Mouse (Mus musculus): ENCODE measurements around the gene Dap. TPM values are rescaled to one million over a fixed set of nuclear protein-coding genes. Genes with fewer than 3 reads are reported as not detected.
A peak's percentile ranks its signal among the peaks of the same experiment; 100 is the strongest.

Gene Dap
- polyA plus RNA-seq, 1 experiment from 2014 or later, result 112 TPM

GRCm38 (mm10) chr15:31253963-31254362, 29.8 kb downstream of the Dap start:
- no peak for ATAC-seq (ENCODE audit: insufficient number of reproducible peaks, low FRiP score, low TSS enrichment, low read depth)
- H3K9ac ChIP-seq, result no peak overlapping the region
- no peaks in the 10 kb centered on the region for H3K36me3 ChIP-seq
- no peaks in the 10 kb centered on the region for H3K9me3 ChIP-seq
- peaks cover 27% of the 10 kb centered on the region for H3K4me1 ChIP-seq
- 78% methylated on average over 4 of the region's 4 CpGs for WGBS
- no peak overlapping the region for H3K4me3 ChIP-seq
- no peaks in the 10 kb centered on the region for H3K27me3 ChIP-seq
- no peak overlapping the region for H3K4me2 ChIP-seq
- peak overlapping the region; percentile 19; the same call in 1 of the 2 replicates for H3K27ac ChIP-seq

DNA sequence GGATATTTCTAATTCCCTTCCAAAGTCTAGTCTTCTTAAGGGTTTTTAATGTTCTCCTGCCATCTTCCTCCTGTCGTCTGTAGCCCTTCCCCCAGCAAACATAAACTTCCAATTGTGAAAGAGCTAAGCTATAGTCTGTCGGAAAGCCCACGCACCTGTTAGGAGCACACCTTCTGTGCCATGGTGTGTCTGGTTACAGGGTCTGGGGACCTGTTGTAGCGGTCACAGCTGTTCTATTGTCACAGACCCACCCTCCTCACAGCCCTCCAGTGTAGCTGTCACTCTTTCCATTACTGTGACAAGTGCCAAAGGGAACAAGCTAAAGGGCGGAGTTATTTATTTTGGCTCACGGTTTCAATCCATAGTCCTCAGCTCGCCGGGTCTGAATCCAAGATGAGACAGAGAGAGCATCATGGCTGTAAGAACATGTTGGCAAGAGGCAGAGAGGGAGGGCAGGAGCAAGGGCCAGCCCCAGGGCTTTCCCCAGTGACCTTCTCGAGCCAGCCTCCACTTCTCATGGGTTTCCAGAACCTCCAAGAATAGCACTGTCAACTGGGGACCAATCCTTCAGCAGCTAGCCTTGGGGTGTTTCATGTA, 30.9 kb downstream of the Dap start:
- H3K9me3 ChIP-seq, result no peaks in the 10 kb centered on the region
- no peak overlapping the region for H3K27ac ChIP-seq
- no peaks in the 10 kb centered on the region for H3K27me3 ChIP-seq
- H3K36me3 ChIP-seq, result no peaks in the 10 kb centered on the region
- 85% methylated on average over 9 of the region's 9 CpGs for WGBS
- H3K9ac ChIP-seq, result no peak overlapping the region
- H3K4me2 ChIP-seq, result no peak overlapping the region
- no peak for ATAC-seq (ENCODE audit: insufficient number of reproducible peaks, low FRiP score, low TSS enrichment, low read depth)
- no peak overlapping the region for H3K4me3 ChIP-seq
- peaks cover 20% of the 10 kb centered on the region for H3K4me1 ChIP-seq

DNA sequence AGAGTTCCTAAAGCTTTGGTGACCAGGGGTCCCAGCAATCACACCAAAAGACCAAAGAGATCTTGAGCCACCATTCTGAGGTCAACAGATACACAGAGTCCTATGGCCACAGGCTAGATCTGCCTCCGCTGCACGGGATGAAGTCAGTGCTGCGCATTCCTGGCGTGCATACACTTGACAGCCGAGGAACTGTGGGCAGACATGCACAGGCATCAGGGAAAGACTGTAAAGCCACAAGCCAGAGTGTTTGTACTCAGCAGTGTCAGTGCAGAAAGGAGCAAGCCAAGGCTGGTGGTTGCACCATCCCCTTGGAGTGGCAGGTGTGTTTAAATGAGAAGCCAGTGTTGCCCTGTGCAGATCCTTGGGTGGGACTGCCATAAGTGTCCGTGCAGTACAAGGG, 31.6 kb downstream of the Dap start:
- Histone ChIP-seq H3K4me1 (peaks cover 13% of the 10 kb centered on the region), H3K4me2 (no peak overlapping the region), H3K27me3 (no peaks in the 10 kb centered on the region), H3K4me3 (no peak overlapping the region), H3K9ac (no peak overlapping the region), H3K36me3 (no peaks in the 10 kb centered on the region), H3K27ac (no peak overlapping the region), H3K9me3 (no peaks in the 10 kb centered on the region)
- no peak for ATAC-seq (ENCODE audit: insufficient number of reproducible peaks, low FRiP score, low TSS enrichment, low read depth)
- WGBS, result 60% methylated on average over 6 of the region's 6 CpGs

GRCm38 (mm10) chr15:31257329-31257728, 33.2 kb downstream of the Dap start:
- H3K4me2 ChIP-seq, result no peak overlapping the region
- H3K4me3 ChIP-seq, result no peak overlapping the region
- H3K9ac ChIP-seq, result no peak overlapping the region
- no peaks in the 10 kb centered on the region for H3K27me3 ChIP-seq
- WGBS, result 79% methylated on average over 1 of the region's 1 CpGs
- H3K36me3 ChIP-seq, result no peaks in the 10 kb centered on the region
- ATAC-seq (ENCODE audit: insufficient number of reproducible peaks, low FRiP score, low TSS enrichment, low read depth), result no peak
- H3K4me1 ChIP-seq, result peaks cover 10% of the 10 kb centered on the region
- H3K9me3 ChIP-seq, result no peaks in the 10 kb centered on the region
- no peak overlapping the region for H3K27ac ChIP-seq

GRCm38 (mm10) chr15:31258029-31258692, 34.0 kb downstream of the Dap start:
- H3K36me3 ChIP-seq, result no peaks in the 10 kb centered on the region
- H3K9me3 ChIP-seq, result no peaks in the 10 kb centered on the region
- H3K27ac ChIP-seq, result no peak overlapping the region
- 49% methylated on average over 21 of the region's 21 CpGs for WGBS
- H3K27me3 ChIP-seq, result no peaks in the 10 kb centered on the region
- peaks cover 10% of the 10 kb centered on the region for H3K4me1 ChIP-seq
- no peak for ATAC-seq (ENCODE audit: insufficient number of reproducible peaks, low FRiP score, low TSS enrichment, low read depth)
- no peak overlapping the region for H3K9ac ChIP-seq
- H3K4me2 ChIP-seq, result no peak overlapping the region
- H3K4me3 ChIP-seq, result no peak overlapping the region

GRCm38 (mm10) chr15:31258693-31259439, 34.8 kb downstream of the Dap start:
- H3K4me1 ChIP-seq, result peaks cover 10% of the 10 kb centered on the region
- WGBS, result 70% methylated on average over 18 of the region's 18 CpGs
- no peak overlapping the region for H3K9ac ChIP-seq
- no peak for ATAC-seq (ENCODE audit: insufficient number of reproducible peaks, low FRiP score, low TSS enrichment, low read depth)
- no peaks in the 10 kb centered on the region for H3K27me3 ChIP-seq
- H3K27ac ChIP-seq, result no peak overlapping the region
- no peak overlapping the region for H3K4me3 ChIP-seq
- no peaks in the 10 kb centered on the region for H3K9me3 ChIP-seq
- H3K36me3 ChIP-seq, result no peaks in the 10 kb centered on the region
- no peak overlapping the region for H3K4me2 ChIP-seq

- H3K4me1 ChIP-seq, result peaks cover 18% of the 10 kb centered on the region
- no peak overlapping the region for H3K9ac ChIP-seq
- WGBS, result 84% methylated on average over 10 of the region's 10 CpGs
- no peak for ATAC-seq (ENCODE audit: insufficient number of reproducible peaks, low FRiP score, low TSS enrichment, low read depth)
- no peaks in the 10 kb centered on the region for H3K27me3 ChIP-seq
- H3K36me3 ChIP-seq, result no peaks in the 10 kb centered on the region
- H3K9me3 ChIP-seq, result no peaks in the 10 kb centered on the region
- H3K4me3 ChIP-seq, result no peak overlapping the region
- no peak overlapping the region for H3K27ac ChIP-seq
- H3K4me2 ChIP-seq, result no peak overlapping the region
These were observed 37.0 kb downstream of the Dap start for GRCm38 (mm10) chr15:31261094-31261493.

- 70% methylated on average over 9 of the region's 9 CpGs for WGBS
- ATAC-seq (ENCODE audit: insufficient number of reproducible peaks, low FRiP score, low TSS enrichment, low read depth), result no peak
- H3K4me1 ChIP-seq, result peaks cover 18% of the 10 kb centered on the region
These were observed 38.2 kb downstream of the Dap start for GRCm38 (mm10) chr15:31262361-31262760.

DNA sequence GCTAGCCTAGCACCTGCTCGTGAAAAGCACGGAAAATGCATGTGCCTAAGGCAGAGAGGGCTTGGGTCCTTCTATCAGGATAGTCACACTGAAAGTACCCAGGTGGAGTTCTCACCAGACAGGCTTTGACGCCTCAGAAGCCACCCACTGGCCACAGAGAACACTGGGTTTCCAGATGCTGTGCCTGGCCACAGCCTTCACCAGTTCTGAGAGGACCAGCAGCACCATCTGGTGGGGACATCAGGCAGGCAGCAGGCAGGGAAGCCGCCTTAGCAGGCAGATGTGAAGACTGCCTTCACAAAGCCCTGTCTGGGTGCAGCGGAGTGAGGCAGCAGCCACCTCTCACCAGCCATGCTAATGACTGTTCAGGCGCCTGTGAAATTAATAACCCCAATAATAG, 40.7 kb downstream of the Dap start:
- Histone ChIP-seq H3K27me3 (no peaks in the 10 kb centered on the region), H3K9ac (no peak overlapping the region), H3K4me3 (no peak overlapping the region), H3K9me3 (no peaks in the 10 kb centered on the region), H3K4me1 (0 out of 2 replicates have a peak, but pooled peaks cover 8% of the 10 kb centered on the region), H3K4me2 (no peak overlapping the region), H3K36me3 (no peaks in the 10 kb centered on the region), H3K27ac (no peak overlapping the region)
- no peak for ATAC-seq (ENCODE audit: insufficient number of reproducible peaks, low FRiP score, low TSS enrichment, low read depth)
- WGBS, result 25% methylated on average over 6 of the region's 6 CpGs

More at GRCm38 (mm10) chr15:31262361-31262760, 38.2 kb downstream of the Dap start:
- Histone ChIP-seq H3K4me3 (no peak overlapping the region), H3K4me2 (no peak overlapping the region), H3K36me3 (no peaks in the 10 kb centered on the region), H3K27ac (no peak overlapping the region), H3K9ac (no peak overlapping the region), H3K27me3 (no peaks in the 10 kb centered on the region), H3K9me3 (no peaks in the 10 kb centered on the region)

DNA sequence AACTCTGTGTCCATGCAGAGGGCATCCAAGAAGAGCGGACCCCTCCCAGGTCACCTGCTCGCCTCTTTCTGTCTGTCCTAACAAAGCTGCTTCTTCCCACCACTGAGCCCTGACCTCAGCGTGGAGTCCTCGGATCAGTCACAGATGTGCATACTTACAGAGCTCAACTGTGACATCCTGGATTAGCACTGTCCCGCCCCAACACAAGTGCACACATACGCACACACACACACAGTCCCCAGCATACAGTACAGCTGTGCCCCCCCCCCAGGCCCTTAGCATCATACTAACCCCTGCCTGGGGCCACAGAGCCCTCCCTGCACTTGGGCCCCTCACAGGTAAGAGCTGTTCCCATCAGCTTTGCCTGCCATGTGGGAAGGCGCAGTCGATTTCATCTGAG, 41.3 kb downstream of the Dap start:
- H3K27me3 ChIP-seq, result no peaks in the 10 kb centered on the region

GRCm38 (mm10) chr15:31265845-31266244, 41.7 kb downstream of the Dap start:
- Histone ChIP-seq H3K9ac (no peak overlapping the region), H3K4me3 (no peak overlapping the region), H3K27me3 (no peaks in the 10 kb centered on the region), H3K4me2 (no peak overlapping the region), H3K9me3 (no peaks in the 10 kb centered on the region), H3K4me1 (0 out of 2 replicates have a peak, but pooled peaks cover 8% of the 10 kb centered on the region), H3K36me3 (no peaks in the 10 kb centered on the region), H3K27ac (no peak overlapping the region)
- 86% methylated on average over 12 of the region's 12 CpGs for WGBS
- ATAC-seq (ENCODE audit: insufficient number of reproducible peaks, low FRiP score, low TSS enrichment, low read depth), result no peak

More for the DNA sequence above, 41.3 kb downstream of the Dap start:
- H3K9me3 ChIP-seq, result no peaks in the 10 kb centered on the region
- no peak overlapping the region for H3K27ac ChIP-seq
- no peak overlapping the region for H3K9ac ChIP-seq
- WGBS, result 89% methylated on average over 8 of the region's 8 CpGs
- 0 out of 2 replicates have a peak, but pooled peaks cover 8% of the 10 kb centered on the region for H3K4me1 ChIP-seq
- no peaks in the 10 kb centered on the region for H3K36me3 ChIP-seq
- no peak for ATAC-seq (ENCODE audit: insufficient number of reproducible peaks, low FRiP score, low TSS enrichment, low read depth)
- H3K4me2 ChIP-seq, result no peak overlapping the region
- no peak overlapping the region for H3K4me3 ChIP-seq

GRCm38 (mm10) chr15:31268148-31268547, 44.0 kb downstream of the Dap start:
- no peak overlapping the region for H3K4me2 ChIP-seq
- no peaks in the 10 kb centered on the region for H3K27me3 ChIP-seq
- WGBS, result 88% methylated on average over 6 of the region's 6 CpGs
- no peak for ATAC-seq (ENCODE audit: insufficient number of reproducible peaks, low FRiP score, low TSS enrichment, low read depth)
- no peak overlapping the region for H3K9ac ChIP-seq
- H3K4me3 ChIP-seq, result no peak overlapping the region
- H3K36me3 ChIP-seq, result peaks cover 13% of the 10 kb centered on the region
- H3K4me1 ChIP-seq, result 0 out of 2 replicates have a peak, but pooled peaks cover 8% of the 10 kb centered on the region
- no peaks in the 10 kb centered on the region for H3K9me3 ChIP-seq
- H3K27ac ChIP-seq, result no peak overlapping the region
